Mouse (Mus musculus): ENCODE results near the gene Vps37d.

- no peak for TF ChIP-seq POLR2A (IDR thresholded peaks at IDR 0.05; ENCODE audit: borderline replicate concordance, insufficient read depth, low read length)
- no peak for TF ChIP-seq CTCF (IDR thresholded peaks at IDR 0.05; ENCODE audit: borderline replicate concordance, insufficient read depth, low read depth, low read length)
These were observed 49.6 kb upstream of the Vps37d start for GRCm38 (mm10) chr5:135127669-135128068.

Data from cerebellum, adult 2 months (tissue).